Mouse (Mus musculus) liver, embryonic 12.5 days (tissue): Measurements from ENCODE around the gene Nme3. TPM values are rescaled to one million over a fixed set of nuclear protein-coding genes. Genes with fewer than 3 reads are reported as not detected.

Experiments used
- ATAC-seq: fragments of 200-750 bp; cut with Nextera tagmentation; 2 replicates; pipeline ENCODE4 v1.8.0; 2017; ENCODE audit warnings: moderate number of reproducible peaks, mild to moderate bottlenecking, moderate library complexity
- H3K27ac ChIP-seq: fragments of 300-500 bp; sonication (generic); 2 replicates; pipeline ENCODE4 v1.5.1; 2016; ENCODE audit warnings: mild to moderate bottlenecking
- H3K27me3 ChIP-seq: fragments of 300-500 bp; sonication (generic); replicated peaks from 2 replicates; pipeline ENCODE4 v1.6.1; 2016; ENCODE audit warnings: mild to moderate bottlenecking, moderate library complexity
- H3K36me3 ChIP-seq: fragments of 300-500 bp; sonication (generic); 2 replicates; pipeline ENCODE4 v1.6.1; 2016; ENCODE audit warnings: mild to moderate bottlenecking, moderate library complexity
- H3K4me1 ChIP-seq: fragments of 300-500 bp; sonication (generic); 2 replicates; pipeline ENCODE4 v1.6.1; 2016
- H3K4me2 ChIP-seq: fragments of 300-500 bp; sonication (generic); 2 replicates; pipeline ENCODE4 v1.6.1; 2016; ENCODE audit warnings: mild to moderate bottlenecking, moderate library complexity
- H3K4me3 ChIP-seq: fragments of 300-500 bp; sonication (generic); 2 replicates; pipeline ENCODE4 v1.5.1; 2016; ENCODE audit warnings: mild to moderate bottlenecking, moderate library complexity
- H3K9ac ChIP-seq: fragments of 300-500 bp; sonication (generic); 2 replicates; pipeline ENCODE4 v1.6.1; 2016; ENCODE audit warnings: mild to moderate bottlenecking, moderate library complexity
- H3K9me3 ChIP-seq: fragments of 300-500 bp; sonication (generic); replicated peaks from 2 replicates; pipeline ENCODE4 v1.6.1; 2016; ENCODE audit warnings: mild to moderate bottlenecking, moderate library complexity
- WGBS: fragments of 180-500 bp; shearing (Covaris S2); methylation state at CpG from one replicate; pipeline ENCODE4 v1.1.7; 2016; ENCODE audit not compliant: insufficient replicate concordance; 5-methylcytosine and 5-hydroxymethylcytosine counted together
- polyA plus RNA-seq: library from polyadenylated mRNA; unstranded; fragments of >200 nt; fragmentation: Nextera tagmentation; extraction: Ambion mirVana; gene quantifications from 2 replicates; pipeline ENCODE4 v1.2.1, GENCODE M21; 2016

Nme3 gene
- polyA plus RNA-seq, 1 experiment from 2014 or later: 67.9 TPM

- peak overlapping the region; percentile 81 for H3K9ac ChIP-seq
- 65% methylated on average over 6 of the region's 6 CpGs for WGBS
- no peaks in the 10 kb centered on the region for H3K9me3 ChIP-seq
- peaks cover 68% of the 10 kb centered on the region for H3K36me3 ChIP-seq
- peaks cover 41% of the 10 kb centered on the region for H3K4me1 ChIP-seq
- ATAC-seq: no peak
- H3K4me2 ChIP-seq: peak overlapping the region; percentile 92
- H3K27ac ChIP-seq: no peak overlapping the region
- H3K4me3 ChIP-seq: peak overlapping the region; percentile 95
- H3K27me3 ChIP-seq: no peaks in the 10 kb centered on the region
These were observed 11.9 kb upstream of the Nme3 start for GRCm38 (mm10) chr17:24884391-24884790.

- H3K4me3 ChIP-seq: peak overlapping the region; percentile 95
- WGBS: 19% methylated on average over 22 of the region's 22 CpGs
- H3K36me3 ChIP-seq: peaks cover 77% of the 10 kb centered on the region
- no peaks in the 10 kb centered on the region for H3K27me3 ChIP-seq
- 0 out of 2 replicates have a peak, but pooled peaks have one; percentile 1 for ATAC-seq
- H3K4me2 ChIP-seq: peak overlapping the region; percentile 92
- peak overlapping the region; percentile 81 for H3K9ac ChIP-seq
- peak overlapping the region; percentile 71 for H3K27ac ChIP-seq
- no peaks in the 10 kb centered on the region for H3K9me3 ChIP-seq
- peaks cover 46% of the 10 kb centered on the region for H3K4me1 ChIP-seq
These were observed 10.8 kb upstream of the Nme3 start for GRCm38 (mm10) chr17:24885356-24886133.

DNA sequence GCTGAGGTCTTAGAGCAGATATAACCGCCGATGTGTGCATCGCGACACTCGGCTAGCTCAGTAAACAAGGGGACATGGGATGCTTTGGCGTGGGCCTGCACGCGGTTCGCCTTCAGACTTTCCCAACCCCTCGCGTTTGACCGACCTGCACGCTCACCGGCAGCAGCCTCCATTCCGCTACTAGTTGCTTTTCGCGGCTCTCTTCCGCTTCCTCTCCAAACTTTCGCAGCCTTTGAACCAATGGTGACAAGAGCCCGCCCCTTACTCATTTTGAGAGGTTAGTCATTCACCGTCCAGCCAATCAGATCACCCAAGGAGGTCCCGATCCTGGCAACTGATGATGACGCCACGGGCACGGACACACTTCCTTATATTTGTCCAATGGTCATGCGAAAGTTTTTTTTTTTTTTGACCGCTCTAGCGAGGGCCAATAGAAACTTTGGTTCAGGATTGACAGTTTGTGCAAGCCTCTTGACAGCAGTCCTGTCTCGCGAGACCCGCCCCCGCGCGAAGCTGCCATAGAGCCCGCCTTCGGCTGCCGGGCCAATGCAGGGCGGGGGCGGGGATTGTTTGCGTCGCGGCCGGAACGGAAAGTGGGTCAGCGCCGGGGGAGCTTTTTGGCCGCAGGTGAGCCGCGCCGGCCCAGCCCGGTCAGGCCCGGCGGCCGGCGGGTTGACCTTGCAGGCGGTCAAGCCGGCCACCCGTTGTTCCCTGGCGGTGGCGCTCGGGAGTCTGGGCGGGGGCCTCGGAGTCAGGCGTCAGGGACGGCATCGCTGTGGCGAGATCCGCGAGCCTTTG lies 10.0 kb upstream of the Nme3 start, which contains the start of the genes Nubp2 and Spsb3:
TSS of gene Nubp2 (minus strand) at position 216 of the 798 bp plus-strand sequence.
TSS of gene Spsb3 (plus strand) at position 510 of the 798 bp plus-strand sequence.
- WGBS: under 1% methylated on average over 69 of the region's 69 CpGs
- peak within 1 kb of the TSS; percentile 91 for H3K27ac ChIP-seq
- peak within 1 kb of the TSS; percentile 95 for H3K9ac ChIP-seq
- H3K4me3 ChIP-seq: peak within 1 kb of the TSS; percentile 95
- peak within 1 kb of the TSS; percentile 92 for H3K4me2 ChIP-seq
- no peaks in the 10 kb centered on the region for H3K9me3 ChIP-seq
- peaks cover 53% of the 10 kb centered on the region for H3K4me1 ChIP-seq
- peaks cover 77% of the 10 kb centered on the region for H3K36me3 ChIP-seq
- H3K27me3 ChIP-seq: no peaks in the 10 kb centered on the region
- peak; percentile 93 for ATAC-seq

- Histone ChIP-seq H3K4me3 (peak overlapping the region; percentile 95), H3K9me3 (no peaks in the 10 kb centered on the region), H3K4me2 (peak overlapping the region; percentile 83), H3K9ac (peak overlapping the region; percentile 95), H3K4me1 (peaks cover 53% of the 10 kb centered on the region), H3K36me3 (peaks cover 77% of the 10 kb centered on the region), H3K27ac (peak overlapping the region; percentile 91), H3K27me3 (no peaks in the 10 kb centered on the region)
- WGBS: 2% methylated on average over 18 of the region's 18 CpGs
- ATAC-seq: peak; percentile 45
These were observed 9.4 kb upstream of the Nme3 start for GRCm38 (mm10) chr17:24886932-24887271.

DNA sequence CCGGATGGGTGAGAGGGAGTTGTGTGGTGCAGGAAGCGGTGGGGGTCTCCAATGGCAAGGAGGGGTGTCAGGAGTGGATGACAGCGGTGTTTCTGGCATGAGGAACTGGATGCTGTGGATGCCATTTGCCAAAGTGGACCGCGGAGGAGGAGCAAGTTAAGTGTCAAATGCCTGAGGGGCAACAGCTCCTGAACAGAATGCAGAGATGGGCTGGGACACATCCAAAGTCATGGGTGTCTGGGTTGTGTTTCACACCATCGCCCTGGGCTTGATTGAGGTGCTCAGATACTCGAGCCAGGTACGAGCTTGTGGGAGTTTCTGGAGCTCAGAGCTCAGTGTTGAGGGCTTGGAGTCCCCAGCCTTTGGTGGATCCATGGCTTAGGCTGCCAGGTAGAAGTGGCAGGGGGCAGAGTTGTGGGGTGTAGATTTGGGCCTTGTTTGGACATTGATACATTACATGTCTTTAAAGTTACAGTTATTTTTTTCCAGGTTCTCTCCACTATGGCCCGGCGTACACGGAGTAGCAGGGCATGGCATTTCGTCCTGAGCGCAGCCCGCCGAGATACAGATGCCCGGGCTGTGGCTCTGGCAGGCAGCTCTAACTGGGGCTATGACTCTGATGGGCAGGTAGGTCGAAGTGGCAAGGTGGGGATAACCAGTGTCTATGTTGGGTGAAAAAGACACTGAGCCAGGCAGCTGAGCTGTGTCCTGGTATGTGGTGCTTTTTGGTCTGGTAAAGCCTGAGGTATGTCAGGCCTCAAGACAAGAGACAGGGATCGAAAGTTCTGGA lies 8.8 kb upstream of the Nme3 start:
- ATAC-seq: no peak
- Histone ChIP-seq H3K4me1 (peaks cover 53% of the 10 kb centered on the region), H3K9ac (peak overlapping the region; percentile 95), H3K4me3 (peak overlapping the region; percentile 95), H3K27ac (peak overlapping the region; percentile 91), H3K9me3 (no peaks in the 10 kb centered on the region), H3K36me3 (peaks cover 77% of the 10 kb centered on the region), H3K4me2 (peak overlapping the region; percentile 83), H3K27me3 (no peaks in the 10 kb centered on the region)
- WGBS: 57% methylated on average over 18 of the region's 18 CpGs

GRCm38 (mm10) chr17:24888862-24889261 lies 7.4 kb upstream of the Nme3 start:
- no peaks in the 10 kb centered on the region for H3K9me3 ChIP-seq
- H3K4me3 ChIP-seq: no peak overlapping the region
- H3K36me3 ChIP-seq: peaks cover 77% of the 10 kb centered on the region
- no peaks in the 10 kb centered on the region for H3K27me3 ChIP-seq
- peak overlapping the region; percentile 95; the same call in 1 of the 2 replicates for H3K9ac ChIP-seq
- peak overlapping the region; percentile 91 for H3K27ac ChIP-seq
- peaks cover 61% of the 10 kb centered on the region for H3K4me1 ChIP-seq
- WGBS: 79% methylated on average over 3 of the region's 3 CpGs
- H3K4me2 ChIP-seq: peak overlapping the region; percentile 83
- ATAC-seq: no peak

GRCm38 (mm10) chr17:24890151-24891092 lies 5.9 kb upstream of the Nme3 start:
- no peaks in the 10 kb centered on the region for H3K9me3 ChIP-seq
- H3K4me1 ChIP-seq: peaks cover 54% of the 10 kb centered on the region
- no peak overlapping the region for H3K4me3 ChIP-seq
- peak overlapping the region; percentile 91; the same call in 1 of the 2 replicates for H3K27ac ChIP-seq
- no peaks in the 10 kb centered on the region for H3K27me3 ChIP-seq
- ATAC-seq: no peak
- no peak overlapping the region for H3K9ac ChIP-seq
- peaks cover 63% of the 10 kb centered on the region for H3K36me3 ChIP-seq
- WGBS: 85% methylated on average over 19 of the region's 19 CpGs
- no peak overlapping the region for H3K4me2 ChIP-seq

GRCm38 (mm10) chr17:24891321-24891720 lies 5.0 kb upstream of the Nme3 start:
- Histone ChIP-seq H3K9ac (no peak overlapping the region), H3K4me2 (no peak overlapping the region), H3K4me1 (peaks cover 60% of the 10 kb centered on the region), H3K27me3 (no peaks in the 10 kb centered on the region), H3K27ac (peak overlapping the region; percentile 17; the same call in 1 of the 2 replicates), H3K36me3 (peaks cover 63% of the 10 kb centered on the region), H3K9me3 (no peaks in the 10 kb centered on the region), H3K4me3 (no peak overlapping the region)
- ATAC-seq: no peak
- WGBS: 79% methylated on average over 13 of the region's 13 CpGs

DNA sequence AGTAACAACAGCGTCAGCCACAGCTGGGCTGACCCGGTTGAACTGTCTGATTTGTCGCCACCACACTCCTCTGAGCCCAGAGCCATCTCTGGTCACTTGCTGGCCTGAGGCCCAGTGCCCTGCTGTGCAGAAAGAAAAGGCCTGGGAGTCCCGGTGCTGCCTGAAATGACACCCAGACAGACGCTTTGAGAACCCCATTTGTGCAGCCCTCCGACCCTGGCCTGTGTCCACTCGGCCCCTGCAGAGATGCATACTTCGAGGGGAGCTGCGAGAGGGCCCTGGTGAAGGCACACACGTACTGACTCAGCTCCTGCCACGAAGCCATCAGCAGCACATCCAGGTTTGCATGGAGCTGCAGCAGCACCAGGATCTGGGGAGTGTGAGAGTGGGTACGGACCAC lies 3.5 kb upstream of the Nme3 start:
- Histone ChIP-seq H3K4me3 (no peak overlapping the region), H3K27ac (no peak overlapping the region), H3K9me3 (no peaks in the 10 kb centered on the region), H3K4me2 (no peak overlapping the region), H3K9ac (no peak overlapping the region), H3K36me3 (peaks cover 71% of the 10 kb centered on the region), H3K27me3 (no peaks in the 10 kb centered on the region), H3K4me1 (peaks cover 64% of the 10 kb centered on the region)
- no peak for ATAC-seq
- WGBS: 87% methylated on average over 12 of the region's 12 CpGs

- no peaks in the 10 kb centered on the region for H3K27me3 ChIP-seq
- peaks cover 63% of the 10 kb centered on the region for H3K4me1 ChIP-seq
- peak overlapping the region; percentile 97 for H3K4me2 ChIP-seq
- 89% methylated on average over 2 of the region's 2 CpGs for WGBS
- H3K27ac ChIP-seq: no peak overlapping the region
- H3K9me3 ChIP-seq: no peaks in the 10 kb centered on the region
- ATAC-seq: no peak
- peak overlapping the region; percentile 88; the same call in 1 of the 2 replicates for H3K9ac ChIP-seq
- H3K4me3 ChIP-seq: peak overlapping the region; percentile 92; the same call in 1 of the 2 replicates
- peaks cover 71% of the 10 kb centered on the region for H3K36me3 ChIP-seq
These were observed 3.0 kb upstream of the Nme3 start for GRCm38 (mm10) chr17:24893276-24893675.
